Comparison of ENCODE assay signal across 8 mouse cellular contexts in genomic region chr10:85127395-85128287, GRCm38 (mm10). TPM values are rescaled to one million over a fixed set of nuclear protein-coding genes. Genes with fewer than 3 reads are reported as not detected.
DNase-seq lines count a peak whose midpoint lies in the region; ATAC-seq and TF ChIP-seq lines count a peak whose summit lies in the region.

Gene Mterf2 (minus strand): TSS chr10:85128027.

- H3K79me2 ChIP-seq in C2C12 (ENCODE audit: control insufficient read depth, insufficient read depth) (peaks cover 8% of the 10 kb centered on the region), myocyte (ENCODE audit: control insufficient read depth, insufficient read depth) (peaks cover 3% of the 10 kb centered on the region)
- no peaks in the 10 kb centered on the region for H3K79me2 ChIP-seq in liver, adult 2 months (ENCODE audit: control insufficient read depth, insufficient read depth, low read length)

- H3K9me3 ChIP-seq in erythroblast, embryonic 14.5 days (ENCODE audit: control insufficient read depth, low read length), result no peaks in the 10 kb centered on the region; the same call in 1 of the 2 replicates
- H3K9me3 ChIP-seq in heart, embryonic 11.5 days (replicated peaks; ENCODE audit: control insufficient read depth, low read length), result no peaks in the 10 kb centered on the region
- H3K9me3 ChIP-seq in kidney, embryonic 16.5 days (ENCODE audit: low read length), result no peaks in the 10 kb centered on the region

- H3K4me3 ChIP-seq in C2C12 (ENCODE audit: insufficient read depth, poor library complexity, severe bottlenecking) (peak within 1 kb of the TSS; percentile 71), myocyte (peak within 1 kb of the TSS; percentile 64)
- H3K4me3 ChIP-seq in erythroblast, embryonic 14.5 days (replicated peaks), result peak within 1 kb of the TSS; percentile 65
- peak within 1 kb of the TSS; percentile 72 for H3K4me3 ChIP-seq in heart, embryonic 11.5 days (ENCODE audit: low read depth, low read length)
- H3K4me3 ChIP-seq in kidney, embryonic 16.5 days (ENCODE audit: low read length), result peak within 1 kb of the TSS; percentile 78
- peak within 1 kb of the TSS; percentile 79 for H3K4me3 ChIP-seq in liver, adult 2 months (ENCODE audit: insufficient read depth, low read depth, low read length)

- H3K27me3 ChIP-seq in C2C12 (ENCODE audit: control insufficient read depth, insufficient read depth, insufficient read length) (no peaks in the 10 kb centered on the region), myocyte (ENCODE audit: control insufficient read depth, insufficient read depth, insufficient read length) (no peaks in the 10 kb centered on the region)
- H3K27me3 ChIP-seq in erythroblast, embryonic 14.5 days (ENCODE audit: control insufficient read depth), result no peaks in the 10 kb centered on the region
- H3K27me3 ChIP-seq in heart, embryonic 11.5 days (ENCODE audit: control insufficient read depth, insufficient read depth, low read length), result no peaks in the 10 kb centered on the region
- H3K27me3 ChIP-seq in kidney, embryonic 16.5 days (ENCODE audit: insufficient read depth, low read length), result no peaks in the 10 kb centered on the region
- no peaks in the 10 kb centered on the region for H3K27me3 ChIP-seq in liver, adult 2 months (ENCODE audit: control insufficient read depth, insufficient read depth, low read length)
- H3K27me3 ChIP-seq in splenic B cell, adult 2 months (ENCODE audit: control insufficient read depth, insufficient read depth, low read length, poor library complexity, severe bottlenecking), result no peaks in the 10 kb centered on the region

- no peaks in the 10 kb centered on the region for H3K79me3 ChIP-seq in C2C12 (ENCODE audit: low read depth)

- H3K36me3 ChIP-seq in C2C12 (ENCODE audit: control insufficient read depth, insufficient read depth), result peaks cover 15% of the 10 kb centered on the region
- H3K36me3 ChIP-seq in erythroblast, embryonic 14.5 days (ENCODE audit: control insufficient read depth), result no peaks in the 10 kb centered on the region; the same call in none of the 2 replicates
- peaks cover 2% of the 10 kb centered on the region; the same call in 1 of the 2 replicates for H3K36me3 ChIP-seq in heart, embryonic 11.5 days (ENCODE audit: control insufficient read depth, insufficient read depth, low read length)
- H3K36me3 ChIP-seq in kidney, embryonic 16.5 days (ENCODE audit: insufficient read depth, low read length), result 0 out of 2 replicates have a peak, but pooled peaks cover 5% of the 10 kb centered on the region
- peaks cover 3% of the 10 kb centered on the region; the same call in 1 of the 2 replicates for H3K36me3 ChIP-seq in liver, adult 2 months (ENCODE audit: control insufficient read depth, insufficient read depth, low read length)
- peaks cover 4% of the 10 kb centered on the region for H3K36me3 ChIP-seq in myocyte (ENCODE audit: control insufficient read depth, insufficient read depth)
- H3K36me3 ChIP-seq in splenic B cell, adult 2 months (ENCODE audit: control insufficient read depth, insufficient read depth, low read length, poor library complexity, severe bottlenecking), result no peaks in the 10 kb centered on the region; the same call in 1 of the 2 replicates

- H3ac ChIP-seq in C2C12 (ENCODE audit: control insufficient read depth, insufficient read length, low read depth), result peak within 1 kb of the TSS; percentile 61
- H3ac ChIP-seq in myocyte (ENCODE audit: control insufficient read depth, insufficient read length), result no peak within 1 kb of the TSS

- H3K4me2 ChIP-seq in heart, embryonic 11.5 days, result peak within 1 kb of the TSS; percentile 67
- H3K4me2 ChIP-seq in kidney, embryonic 16.5 days (replicated peaks; ENCODE audit: low read depth, low read length), result peak within 1 kb of the TSS; percentile 66
- H3K4me2 ChIP-seq in myocyte (ENCODE audit: low read depth), result peak within 1 kb of the TSS; percentile 84

- 8% methylated on average over 20 of the region's 20 CpGs for WGBS in heart, embryonic 11.5 days (ENCODE audit: insufficient replicate concordance)
- WGBS in kidney, embryonic 16.5 days, result 8% methylated on average over 20 of the region's 20 CpGs
- WGBS in liver, adult 2 months, result 8% methylated on average over 20 of the region's 20 CpGs

- peak; percentile 100 for DNase-seq in brain, embryonic 14.5 days (ENCODE audit: low read depth)
- DNase-seq in liver, adult 2 months (ENCODE audit: extremely low read depth, low read depth, low spot score), result peak; percentile 98
- DNase-seq in splenic B cell, adult 2 months (ENCODE audit: low read depth, low spot score), result peak; percentile 99

- peak within 1 kb of the TSS; percentile 77 for H3K9ac ChIP-seq in heart, embryonic 11.5 days (ENCODE audit: low read depth, low read length)
- H3K9ac ChIP-seq in kidney, embryonic 16.5 days (replicated peaks; ENCODE audit: low read length), result peak within 1 kb of the TSS; percentile 88
- peak within 1 kb of the TSS; percentile 62 for H3K9ac ChIP-seq in liver, adult 2 months (ENCODE audit: low read depth, low read length)

- TF ChIP-seq POLR2A in brain, embryonic 14.5 days (IDR thresholded peaks at IDR 0.05; ENCODE audit: borderline replicate concordance, extremely low read depth, insufficient read depth, insufficient read length, poor library complexity, severe bottlenecking), result peak; percentile 22; the same call in 1 of the 2 replicates
- TF ChIP-seq POLR2A in liver, adult 2 months (IDR thresholded peaks at IDR 0.05; ENCODE audit: extremely low read depth, insufficient read depth, low read length), result no peak
- TF ChIP-seq POLR2A in myocyte (IDR thresholded peaks at IDR 0.05; ENCODE audit: insufficient read length, low read depth), result peak; percentile 13

- no peak for TF ChIP-seq CTCF in C2C12 (IDR thresholded peaks at IDR 0.05; ENCODE audit: control insufficient read depth, insufficient read depth, insufficient read length)
- TF ChIP-seq CTCF in brain, embryonic 14.5 days (IDR thresholded peaks at IDR 0.05; ENCODE audit: borderline replicate concordance, extremely low read depth, insufficient read depth, insufficient read length), result peak; percentile 18; the same call in 1 of the 2 replicates
- TF ChIP-seq CTCF in liver, adult 2 months (IDR thresholded peaks at IDR 0.05; ENCODE audit: low read depth, low read length), result peak; percentile 27; the same call in 1 of the 2 replicates

- ATAC-seq in heart, embryonic 11.5 days (replicated peaks; ENCODE audit: insufficient number of reproducible peaks, low FRiP score, low TSS enrichment), result peak; percentile 99
- peak; percentile 100 for ATAC-seq in kidney, embryonic 16.5 days (ENCODE audit: low FRiP score, low TSS enrichment)

- H3K4me1 ChIP-seq in erythroblast, embryonic 14.5 days (ENCODE audit: control insufficient read depth), result peaks cover 21% of the 10 kb centered on the region
- no peaks in the 10 kb centered on the region for H3K4me1 ChIP-seq in heart, embryonic 11.5 days (ENCODE audit: control insufficient read depth, insufficient read depth, low read length)
- peaks cover 11% of the 10 kb centered on the region for H3K4me1 ChIP-seq in kidney, embryonic 16.5 days (ENCODE audit: insufficient read depth, low read length)
- no peaks in the 10 kb centered on the region for H3K4me1 ChIP-seq in liver, adult 2 months (ENCODE audit: control insufficient read depth, insufficient read depth, low read length)

- H3K27ac ChIP-seq in heart, embryonic 11.5 days (ENCODE audit: low read depth, low read length), result no peak within 1 kb of the TSS
- H3K27ac ChIP-seq in kidney, embryonic 16.5 days (ENCODE audit: low read length), result peak within 1 kb of the TSS; percentile 51
- peak within 1 kb of the TSS; percentile 23 for H3K27ac ChIP-seq in liver, adult 2 months (replicated peaks; ENCODE audit: insufficient read depth, low read depth, low read length)

TF ChIP-seq in C2C12, 6 proteins besides CTCF, POLR2A, EP300 and RAD21:
- TF ChIP-seq CEBPB (IDR thresholded peaks at IDR 0.05; ENCODE audit: low read depth) (no peak), MYOG (IDR thresholded peaks at IDR 0.05; ENCODE audit: control insufficient read depth, extremely low read depth, insufficient read length) (no peak), FOSL1 (IDR thresholded peaks at IDR 0.05; ENCODE audit: insufficient read depth, low read length, poor library complexity, severe bottlenecking) (no peak), USF1 (IDR thresholded peaks at IDR 0.05; ENCODE audit: low read depth) (peak; percentile 52), MAX (IDR thresholded peaks at IDR 0.05) (no peak)
TF ChIP-seq in C2C12: peak in this region for 1.

TF ChIP-seq in myocyte, 11 proteins besides CTCF, POLR2A, EP300 and RAD21:
- peak; percentile 54 for TF ChIP-seq POLR2AphosphoS2 (IDR thresholded peaks at IDR 0.05; ENCODE audit: insufficient read length, low read depth)
- TF ChIP-seq CEBPB (IDR thresholded peaks at IDR 0.05; ENCODE audit: insufficient read depth, poor library complexity, severe bottlenecking), result no peak
- TF ChIP-seq USF1 (IDR thresholded peaks at IDR 0.05; ENCODE audit: low read depth), result peak; percentile 21
- peak; percentile 33 for TF ChIP-seq SRF (IDR thresholded peaks at IDR 0.05; ENCODE audit: control insufficient read depth, insufficient read length, low read depth)

RNA-seq across cellular contexts. Expression of gene Mterf2, which starts in this region (rescaled TPM):
- polyA plus RNA-seq in C2C12 (2012; fragmentation: generic; extraction: Trizol) (2.8 TPM), myocyte (2012; fragmentation: generic; extraction: Trizol) (3.9 TPM)
- 20.5 and 21.5 TPM in 2 replicates for polyA plus RNA-seq in brain, embryonic 14.5 days (2012; rRNA removed)
- 0.02 TPM in 1 of 2 replicates, not detected in the other for polyA plus RNA-seq in erythroblast, embryonic 14.5 days (2012)
- 15.1 and 17.0 TPM in 2 replicates for polyA plus RNA-seq in heart, embryonic 11.5 days (2014; fragmentation: Nextera tagmentation; extraction: Ambion mirVana)
- 13.7 and 16.7 TPM in 2 replicates for polyA plus RNA-seq in kidney, embryonic 16.5 days (2015; fragmentation: Nextera tagmentation; extraction: Ambion mirVana)
- 8.4 and 9.6 TPM in 2 replicates for total RNA-seq in liver, adult 2 months (2014; rRNA removed)
- 1.0 and 1.9 TPM in 2 replicates for polyA plus RNA-seq in liver, adult 2 months (2012; rRNA removed)
